Mouse (Mus musculus): Measurements from ENCODE around the gene Rmnd5b.
A peak's percentile ranks its signal among the peaks of the same experiment; 100 is the strongest.

The Rmnd5b gene

DNA sequence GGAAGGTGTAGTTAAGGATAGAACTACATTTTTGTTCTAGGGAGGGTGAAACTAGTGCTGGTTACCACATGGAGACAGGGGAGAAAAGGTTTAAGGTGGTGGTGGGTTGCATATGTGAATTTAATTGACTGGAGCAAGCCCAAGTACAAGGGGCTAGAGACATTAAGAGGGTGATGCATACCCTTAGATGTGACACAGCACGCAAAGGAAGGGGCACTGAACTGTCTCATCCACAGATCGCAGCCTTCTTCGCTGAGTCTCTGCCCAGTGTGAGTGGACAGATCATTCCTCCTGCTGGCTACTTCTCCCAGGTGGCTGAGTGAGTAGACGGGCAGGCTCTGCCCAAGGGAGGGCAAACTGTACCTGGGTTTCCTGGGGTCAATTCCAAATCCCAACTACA lies 42.3 kb downstream of the Rmnd5b start:
- no peak for DNase-seq (ENCODE audit: extremely low read depth, low read depth, low spot score)

DNA sequence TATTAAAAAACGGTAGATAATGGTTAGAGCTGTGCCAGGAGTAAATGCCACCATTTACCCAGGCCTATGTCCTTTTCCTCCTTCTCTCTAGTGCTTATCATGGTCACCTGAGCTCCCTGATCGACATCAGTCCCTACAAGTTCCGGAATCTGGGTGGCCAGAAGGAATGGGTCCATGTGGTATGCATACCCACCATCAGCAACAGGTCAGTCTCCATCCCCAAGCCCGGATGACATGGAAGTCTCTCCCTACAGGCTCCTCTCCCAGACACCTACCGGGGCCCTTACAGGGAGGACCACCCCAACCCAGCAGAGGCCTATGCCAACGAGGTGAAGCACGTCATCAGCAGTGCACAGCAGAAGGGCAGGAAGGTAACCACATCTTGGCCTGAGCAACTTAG lies 43.8 kb downstream of the Rmnd5b start:
- DNase-seq (ENCODE audit: extremely low read depth, low read depth, low spot score): no peak

DNA sequence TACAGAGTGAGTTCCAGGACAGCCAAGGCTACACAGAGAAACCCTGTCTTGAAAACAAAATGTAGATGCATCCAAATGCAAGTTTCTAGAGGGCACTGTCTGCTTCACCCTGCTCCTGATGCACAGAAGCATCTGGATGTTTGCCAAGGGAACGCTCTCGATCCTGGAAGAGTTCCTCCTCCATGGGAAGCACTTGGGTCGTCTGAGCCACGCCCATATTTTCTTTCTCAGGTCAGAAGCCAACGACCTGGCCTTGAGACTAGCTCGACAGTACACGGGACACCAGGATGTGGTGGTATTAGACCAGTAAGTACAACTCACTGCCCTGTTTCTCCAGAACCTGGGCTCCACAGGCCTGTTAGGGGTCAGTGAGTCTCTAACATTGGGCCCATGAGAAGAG lies 44.5 kb downstream of the Rmnd5b start:
- no peak for DNase-seq (ENCODE audit: extremely low read depth, low read depth, low spot score)

DNA sequence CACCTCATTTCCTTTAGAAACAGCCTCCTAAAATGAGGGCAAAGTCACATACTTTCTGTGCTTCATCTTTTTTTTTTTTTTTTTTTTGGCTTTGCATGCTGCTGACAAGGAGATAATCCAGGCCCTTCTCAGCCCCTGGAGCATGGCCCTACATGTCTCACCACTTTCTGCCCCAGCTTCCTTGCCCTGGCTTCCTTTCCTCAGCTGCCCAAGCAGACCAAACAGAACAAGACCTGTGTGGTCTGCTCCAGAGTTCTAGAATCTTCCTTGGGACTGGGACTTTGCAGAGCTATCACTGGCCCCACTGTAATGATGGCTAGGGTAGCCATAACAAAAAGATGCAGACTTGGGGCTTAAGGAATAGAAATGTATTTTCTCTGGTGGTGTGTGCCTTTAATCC lies 45.7 kb downstream of the Rmnd5b start:
- no peak for DNase-seq (ENCODE audit: extremely low read depth, low read depth, low spot score)

DNA sequence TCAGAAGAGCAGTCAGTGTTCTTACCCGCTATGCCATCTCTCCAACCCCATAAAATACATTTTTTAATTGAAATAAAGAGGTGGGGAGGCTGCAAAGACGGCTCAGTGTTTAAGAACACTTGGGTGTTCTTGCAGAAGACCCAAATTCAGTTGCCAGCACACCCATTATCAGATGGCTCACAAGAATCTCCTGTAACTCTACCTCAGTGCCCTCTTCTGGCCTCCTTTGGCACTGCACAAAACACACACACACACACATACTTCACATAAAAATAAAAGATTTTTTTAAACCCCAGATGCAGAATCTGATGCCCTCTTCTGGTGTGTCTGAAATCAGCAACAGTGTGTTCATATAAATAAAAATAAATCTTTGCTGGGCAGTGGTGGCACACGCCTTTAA lies 46.9 kb downstream of the Rmnd5b start:
- no peak for DNase-seq (ENCODE audit: extremely low read depth, low read depth, low spot score)

DNA sequence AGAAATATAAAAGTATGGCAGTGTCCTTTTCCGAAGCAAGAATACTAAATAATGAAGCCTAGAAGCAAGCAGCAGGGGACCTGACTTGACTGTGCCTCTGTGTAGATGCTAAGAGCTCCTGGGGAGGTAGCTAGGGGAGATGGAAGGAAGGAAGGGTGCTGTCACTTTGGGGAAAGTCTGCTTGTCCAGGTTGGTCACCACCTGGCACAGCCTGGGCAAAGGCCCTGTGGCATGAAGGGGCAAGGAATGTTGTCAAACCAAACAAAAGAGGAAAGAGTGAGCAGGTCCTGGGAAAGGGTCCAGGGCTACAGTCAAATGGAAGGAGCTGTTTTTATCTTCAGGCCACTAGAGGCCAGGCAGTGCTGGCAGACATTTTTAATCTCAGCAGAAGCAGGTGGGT lies 48.6 kb downstream of the Rmnd5b start:
- no peak for DNase-seq (ENCODE audit: extremely low read depth, low read depth, low spot score)

DNA sequence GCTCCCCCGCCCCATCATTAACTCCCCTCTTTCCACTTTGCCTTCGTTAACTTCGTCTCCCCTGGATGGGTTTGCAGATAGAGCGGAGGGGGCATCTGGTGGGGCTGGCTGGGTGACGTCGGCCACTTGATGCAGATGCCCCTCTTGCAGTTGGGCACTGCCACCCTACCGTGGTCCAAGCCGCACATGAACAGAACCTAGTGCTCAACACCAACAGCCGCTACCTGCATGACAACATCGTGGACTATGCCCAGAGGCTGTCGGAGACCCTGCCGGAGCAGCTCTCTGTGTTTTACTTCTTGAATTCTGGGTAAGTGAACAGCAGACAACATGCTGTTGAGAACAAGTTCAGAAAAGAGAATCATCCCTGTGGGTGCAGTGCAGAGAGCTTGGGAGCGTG lies 49.3 kb downstream of the Rmnd5b start:
- no peak for DNase-seq (ENCODE audit: extremely low read depth, low read depth, low spot score)

DNA sequence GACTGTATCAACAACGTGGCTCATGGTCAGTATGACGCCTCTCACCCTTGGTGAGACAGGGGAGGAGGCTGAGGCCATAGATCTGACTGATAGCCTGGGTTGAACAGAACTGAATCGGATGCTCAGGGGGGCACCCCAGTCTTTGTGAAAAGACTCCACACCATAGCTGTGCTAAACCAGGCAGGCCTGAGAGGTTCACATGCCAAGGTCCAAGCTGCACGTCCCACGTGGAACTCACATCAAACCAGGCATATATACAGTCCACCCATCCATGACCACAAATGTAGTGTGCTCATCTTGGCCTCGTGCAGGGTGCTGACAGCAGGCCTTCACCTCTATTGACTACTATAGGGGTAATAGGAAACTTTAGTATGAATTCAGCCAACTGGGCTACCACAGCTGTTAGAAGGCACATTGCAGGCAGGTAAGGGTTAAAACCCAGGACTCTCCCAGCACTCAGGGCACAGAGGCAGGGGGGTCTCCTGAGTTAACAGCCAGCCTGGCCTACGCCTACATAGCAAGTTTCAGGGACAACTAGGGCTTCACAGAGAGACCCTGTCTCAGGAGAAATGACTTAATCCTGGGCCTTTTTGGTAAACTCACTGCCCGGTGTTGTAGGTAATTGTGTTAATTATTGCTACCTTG lies 50.0 kb downstream of the Rmnd5b start:
- no peak for DNase-seq (ENCODE audit: extremely low read depth, low read depth, low spot score)

DNA sequence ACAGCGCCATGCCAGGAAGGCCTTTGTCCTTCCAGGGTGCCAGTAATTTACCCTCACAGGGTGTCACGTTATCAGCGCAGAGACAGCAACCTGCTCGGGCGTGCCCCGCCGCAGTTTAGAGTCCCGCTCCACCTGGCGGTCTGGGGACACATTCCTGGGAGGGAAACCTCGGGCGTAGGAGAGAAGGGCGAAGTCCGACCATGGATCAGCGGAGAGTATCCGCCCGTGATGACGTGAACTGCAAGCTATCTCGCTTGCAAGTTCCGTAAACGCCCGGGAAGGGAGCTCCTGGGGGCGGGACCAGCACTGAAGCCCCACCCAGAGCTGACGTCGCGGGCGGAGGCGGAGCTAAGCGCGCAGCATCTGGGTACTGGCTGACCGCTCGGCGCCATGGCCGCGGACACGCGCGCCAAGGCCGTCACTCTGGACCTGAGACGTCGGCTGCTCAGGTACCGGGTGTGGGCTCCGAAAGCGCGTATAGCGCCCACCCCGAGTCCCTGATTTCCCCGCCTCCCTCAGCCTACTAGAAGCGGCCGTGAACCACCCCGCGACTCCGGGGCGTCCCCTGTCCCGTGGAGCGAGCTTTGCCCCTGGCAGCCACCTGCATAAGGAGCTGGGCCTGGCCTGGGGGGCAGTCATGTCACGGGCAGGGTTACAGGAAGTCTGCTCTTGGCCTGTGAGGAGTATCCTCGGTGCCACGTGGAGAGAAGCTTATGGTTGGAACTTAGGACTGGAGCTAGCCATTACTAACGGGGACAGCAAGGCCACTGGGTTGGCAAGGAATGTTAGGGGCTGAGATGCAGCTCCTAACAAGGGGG lies 51.1 kb downstream of the Rmnd5b start, which contains the start of gene Phykpl:
Phykpl (plus strand) TSS at position 327 of the 818 bp plus-strand sequence.
- peak; percentile 78 for DNase-seq (ENCODE audit: extremely low read depth, low read depth, low spot score)

DNA sequence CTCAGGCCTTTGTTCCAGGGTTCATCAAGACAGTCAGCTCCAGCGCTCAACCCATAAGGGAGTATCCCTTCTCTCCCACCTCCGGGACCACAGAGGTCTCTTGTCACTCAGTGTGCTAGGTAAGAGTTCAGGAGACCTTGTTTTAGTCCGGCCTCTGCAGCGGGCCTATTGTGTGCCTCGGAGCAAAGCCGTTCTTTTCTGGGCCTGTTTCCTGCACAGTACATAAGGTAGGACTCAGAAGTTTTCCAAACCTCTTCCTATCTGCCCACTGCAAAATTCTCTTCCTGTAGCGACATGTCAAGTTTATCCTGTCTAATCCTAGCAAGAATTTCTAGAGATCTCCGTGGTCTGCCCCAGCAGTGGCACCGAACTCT lies 51.7 kb downstream of the Rmnd5b start:
- DNase-seq (ENCODE audit: extremely low read depth, low read depth, low spot score): peak; percentile 75

DNA sequence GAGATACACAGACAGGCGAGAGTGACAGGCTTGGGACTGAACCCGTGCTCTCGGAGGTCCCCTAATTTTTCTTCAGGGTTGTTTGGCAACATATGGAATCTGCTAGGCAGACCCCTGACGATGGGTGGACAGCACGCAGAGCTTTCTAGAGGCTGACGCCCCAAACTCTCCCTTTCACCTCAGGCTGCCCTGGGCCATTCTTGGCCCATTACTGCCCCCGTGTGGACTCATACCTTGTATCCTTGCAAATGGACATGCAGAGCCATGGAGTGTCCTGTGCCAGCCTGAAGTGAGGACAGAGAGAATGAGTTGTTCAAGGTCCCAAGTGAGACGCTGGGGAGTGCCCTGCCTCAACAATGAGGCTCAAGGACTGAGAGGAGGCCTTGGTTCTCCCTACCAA lies 53.0 kb downstream of the Rmnd5b start:
- no peak for DNase-seq (ENCODE audit: extremely low read depth, low read depth, low spot score)

DNA sequence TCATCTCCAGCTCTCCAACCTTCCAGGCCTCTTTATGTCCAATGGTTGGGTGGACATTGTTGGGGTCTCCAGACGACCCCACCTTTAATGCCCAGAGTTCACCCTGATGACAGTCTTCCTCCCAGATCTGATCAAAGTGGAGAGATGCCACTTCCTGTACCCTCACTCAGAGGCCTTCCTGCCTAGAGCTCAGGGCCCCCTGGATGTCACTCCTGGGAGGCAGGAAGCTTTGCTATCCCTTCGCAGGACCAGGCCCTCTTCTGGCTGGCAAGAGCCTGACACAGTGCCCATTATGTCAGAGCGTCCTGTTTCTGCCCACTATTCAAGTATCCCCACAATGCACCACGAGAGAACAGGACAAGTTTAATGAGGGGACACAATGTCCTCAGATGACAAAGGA lies 56.7 kb downstream of the Rmnd5b start:
- no peak for DNase-seq (ENCODE audit: extremely low read depth, low read depth, low spot score)

DNA sequence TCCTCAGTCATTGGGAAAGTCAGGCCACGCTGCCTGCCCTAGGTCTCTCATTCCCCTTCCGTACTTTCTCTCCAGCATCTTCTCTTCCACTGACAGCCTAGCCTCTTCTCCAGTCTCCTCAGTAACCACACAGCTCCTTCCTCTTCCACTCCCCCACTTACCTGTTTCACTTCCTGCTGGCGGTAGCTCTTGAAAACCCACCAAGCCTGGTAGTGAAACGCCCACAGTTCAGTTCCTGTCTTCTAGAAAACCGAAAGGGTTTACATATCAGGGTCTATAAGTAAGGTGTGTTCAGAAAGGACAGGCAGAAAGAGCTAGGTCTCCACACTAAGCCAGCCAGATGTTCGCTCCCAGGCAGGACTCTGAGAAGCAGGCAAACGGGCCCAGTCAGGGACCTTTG lies 58.1 kb downstream of the Rmnd5b start:
- DNase-seq (ENCODE audit: extremely low read depth, low read depth, low spot score): no peak

DNA sequence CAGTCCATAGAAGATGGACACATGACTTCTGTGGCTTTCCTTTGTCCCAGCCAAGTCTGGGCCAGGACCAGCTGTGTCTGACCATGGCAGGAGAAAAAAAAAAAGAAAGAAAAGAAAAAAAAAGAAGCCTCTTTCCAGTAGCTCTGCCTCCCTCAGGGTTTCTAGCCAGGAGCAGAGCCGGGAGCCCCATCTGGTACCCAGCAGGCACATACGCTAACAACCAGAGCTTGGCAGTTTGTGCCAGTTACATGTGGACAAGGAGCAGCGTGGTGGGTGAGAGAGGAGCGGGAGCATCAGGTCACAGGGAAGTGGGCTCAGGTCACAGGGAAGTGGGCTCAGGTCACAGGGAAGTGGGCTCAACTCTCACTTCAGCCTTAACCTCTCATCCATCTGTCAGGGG lies 59.2 kb downstream of the Rmnd5b start:
- no peak for DNase-seq (ENCODE audit: extremely low read depth, low read depth, low spot score)

Measured in fat pad, adult 2 months (tissue).